Mouse (Mus musculus) thymus, adult 2 months (tissue): ENCODE data around the gene Med17. TPM values are rescaled to one million over a fixed set of nuclear protein-coding genes. Genes with fewer than 3 reads are reported as not detected.

ENCODE experiments used
- DNase-seq: peaks from one replicate; pipeline ENCODE4 v3.0.0; 2021
- H3K27ac ChIP-seq: fragments of 200-500 bp; 2 replicates; pipeline ENCODE4 v1.5.1; 2012; ENCODE audit warnings: low read length, control low read depth; ENCODE audit not compliant: control insufficient read depth, insufficient read depth
- H3K27me3 ChIP-seq: fragments of 200-500 bp; 2 replicates; pipeline ENCODE4 v1.6.1; 2012; ENCODE audit warnings: mild to moderate bottlenecking, low read length, moderate library complexity, mixed read lengths; ENCODE audit not compliant: control insufficient read depth, insufficient read depth
- H3K36me3 ChIP-seq: fragments of 200-500 bp; 2 replicates; pipeline ENCODE4 v1.6.1; 2012; ENCODE audit warnings: mild to moderate bottlenecking, low read length, moderate library complexity; ENCODE audit not compliant: control insufficient read depth, insufficient read depth
- H3K4me1 ChIP-seq: fragments of 200-500 bp; replicated peaks from 2 replicates; pipeline ENCODE4 v1.6.1; 2012; ENCODE audit warnings: low read length; ENCODE audit not compliant: control insufficient read depth, insufficient read depth
- H3K4me3 ChIP-seq: fragments of 200-500 bp; 2 replicates; pipeline ENCODE4 v1.5.1; 2012; ENCODE audit warnings: mild to moderate bottlenecking, low read length, control low read depth, moderate library complexity; ENCODE audit not compliant: control insufficient read depth, insufficient read depth
- CTCF ChIP-seq: fragments of 200-500 bp; IDR thresholded peaks from 2 replicates; pipeline ENCODE4 v1.5.1; 2012; ENCODE audit warnings: mild to moderate bottlenecking, control low read depth, low read length, moderate library complexity, borderline replicate concordance; ENCODE audit not compliant: control insufficient read depth, poor library complexity, insufficient read depth; ENCODE audit errors: extremely low read depth
- POLR2A ChIP-seq: fragments of 200-500 bp; IDR thresholded peaks from 2 replicates; pipeline ENCODE4 v1.6.1; 2012; ENCODE audit warnings: mild to moderate bottlenecking, low read length, control low read depth, moderate library complexity; ENCODE audit not compliant: control insufficient read depth, poor library complexity, insufficient read depth; ENCODE audit errors: extremely low read depth
- WGBS: fragments of 180-500 bp; shearing (Covaris S2); methylation state at CpG from one replicate; pipeline ENCODE4 v1.1.7; 2018; 5-methylcytosine and 5-hydroxymethylcytosine counted together
- polyA plus RNA-seq: library from polyadenylated mRNA; depleted of rRNA; stranded (reverse); fragments of >200 nt; gene quantifications from 2 replicates; pipeline ENCODE4 v1.2.3, GENCODE M21; 2012

The Med17 gene
- polyA plus RNA-seq, 1 experiment, result 50.7 TPM

- H3K4me3 ChIP-seq, result no peak overlapping the region
- H3K4me1 ChIP-seq, result peaks cover 5% of the 10 kb centered on the region
- no peaks in the 10 kb centered on the region for H3K27me3 ChIP-seq
- no peak for DNase-seq
- H3K27ac ChIP-seq, result no peak overlapping the region
- 96% methylated on average over 3 of the region's 3 CpGs for WGBS
- peaks cover 27% of the 10 kb centered on the region for H3K36me3 ChIP-seq
- TF ChIP-seq CTCF, result no peak
- TF ChIP-seq POLR2A, result no peak
Measured at GRCm38 (mm10) chr9:15278343-15278742, 1.4 kb downstream of the Med17 start.

- no peak overlapping the region for H3K4me3 ChIP-seq
- no peak for TF ChIP-seq POLR2A
- TF ChIP-seq CTCF, result no peak
- no peaks in the 10 kb centered on the region for H3K27me3 ChIP-seq
- H3K27ac ChIP-seq, result no peak overlapping the region
- peaks cover 5% of the 10 kb centered on the region for H3K4me1 ChIP-seq
- DNase-seq, result no peak
- WGBS, result 97% methylated on average over 4 of the region's 4 CpGs
- peaks cover 39% of the 10 kb centered on the region for H3K36me3 ChIP-seq
Measured at GRCm38 (mm10) chr9:15276855-15277254, 2.9 kb downstream of the Med17 start.

GRCm38 (mm10) chr9:15273981-15274380, 5.8 kb downstream of the Med17 start:
- Histone ChIP-seq H3K27ac (no peak overlapping the region), H3K4me3 (no peak overlapping the region), H3K36me3 (peaks cover 68% of the 10 kb centered on the region), H3K27me3 (no peaks in the 10 kb centered on the region), H3K4me1 (no peaks in the 10 kb centered on the region)
- DNase-seq, result no peak
- 95% methylated on average over 2 of the region's 2 CpGs for WGBS
- TF ChIP-seq CTCF (no peak), POLR2A (no peak)

- TF ChIP-seq POLR2A (no peak), CTCF (no peak)
- Histone ChIP-seq H3K36me3 (peaks cover 59% of the 10 kb centered on the region), H3K27me3 (no peaks in the 10 kb centered on the region), H3K4me3 (no peak overlapping the region), H3K4me1 (no peaks in the 10 kb centered on the region), H3K27ac (no peak overlapping the region)
- 99% methylated on average over 10 of the region's 10 CpGs for WGBS
- DNase-seq, result no peak
Measured at GRCm38 (mm10) chr9:15263487-15263886, 16.2 kb downstream of the Med17 start.

- no peak for DNase-seq
- Histone ChIP-seq H3K4me1 (no peaks in the 10 kb centered on the region), H3K4me3 (no peak overlapping the region), H3K36me3 (peaks cover 48% of the 10 kb centered on the region), H3K27me3 (no peaks in the 10 kb centered on the region), H3K27ac (no peak overlapping the region)
- no peak for TF ChIP-seq POLR2A
- WGBS, result 98% methylated on average over 8 of the region's 8 CpGs
Measured at GRCm38 (mm10) chr9:15261980-15262379, 17.8 kb downstream of the Med17 start.

GRCm38 (mm10) chr9:15256214-15256613, 23.5 kb downstream of the Med17 start:
- WGBS, result 93% methylated on average over 3 of the region's 3 CpGs
- H3K4me1 ChIP-seq, result no peaks in the 10 kb centered on the region
- H3K4me3 ChIP-seq, result no peak overlapping the region
- no peak for TF ChIP-seq CTCF
- peaks cover under 1% of the 10 kb centered on the region; the same call in 1 of the 2 replicates for H3K36me3 ChIP-seq
- no peak overlapping the region for H3K27ac ChIP-seq
- DNase-seq, result no peak
- H3K27me3 ChIP-seq, result no peaks in the 10 kb centered on the region

- Histone ChIP-seq H3K27me3 (no peaks in the 10 kb centered on the region), H3K36me3 (no peaks in the 10 kb centered on the region), H3K27ac (no peak overlapping the region), H3K4me1 (no peaks in the 10 kb centered on the region), H3K4me3 (no peak overlapping the region)
- DNase-seq, result no peak
- TF ChIP-seq POLR2A, result no peak
- no peak for TF ChIP-seq CTCF
- WGBS, result 87% methylated on average over 7 of the region's 7 CpGs
Measured at GRCm38 (mm10) chr9:15254501-15254900, 25.2 kb downstream of the Med17 start.

- no peak overlapping the region for H3K4me3 ChIP-seq
- no peaks in the 10 kb centered on the region for H3K27me3 ChIP-seq
- no peaks in the 10 kb centered on the region for H3K4me1 ChIP-seq
- H3K27ac ChIP-seq, result no peak overlapping the region
- no peak for TF ChIP-seq CTCF
- no peak for TF ChIP-seq POLR2A
- no peak for DNase-seq
- 93% methylated on average over 7 of the region's 7 CpGs for WGBS
- no peaks in the 10 kb centered on the region for H3K36me3 ChIP-seq
Measured at GRCm38 (mm10) chr9:15252196-15252595, 27.5 kb downstream of the Med17 start.
